In the genomic region with DNA sequence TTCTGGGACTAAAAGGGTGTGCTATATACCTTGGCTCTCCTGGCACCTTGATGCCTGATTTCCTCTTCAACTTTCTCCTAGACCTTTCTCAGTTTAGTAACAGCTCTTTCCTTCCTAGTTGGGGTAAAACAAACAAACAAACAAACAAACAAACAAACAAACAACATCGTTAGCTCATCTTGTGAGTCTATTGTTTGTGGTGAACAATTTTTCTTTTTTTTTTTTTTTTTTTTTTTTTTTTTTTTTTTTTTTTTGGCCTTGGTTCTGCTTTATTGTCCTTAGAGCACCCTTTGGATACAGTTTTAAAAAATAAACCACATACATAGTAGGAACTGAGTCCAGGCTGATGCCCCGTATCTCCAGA, we compare ENCODE assay signal across 13 mouse cellular contexts. TPM values are rescaled to one million over a fixed set of nuclear protein-coding genes. Genes with fewer than 3 reads are reported as not detected.
DNase-seq lines count a peak whose midpoint lies in the region; ATAC-seq and TF ChIP-seq lines count a peak whose summit lies in the region.
"Had no signal": no experiment of that assay in that cellular context is flagged by ENCODE, and none has a peak within 500 bp of the region (broad histone marks: within the 10 kb centered on the region; RNA-seq: fewer than 3 reads in every experiment).

No protein-coding gene starts in this region.

- peaks cover 11% of the 10 kb centered on the region; the same call in 1 of the 2 replicates for H3K4me1 ChIP-seq in hindbrain, embryonic 14.5 days (replicated peaks; ENCODE audit: control insufficient read depth, insufficient read depth, low read length)
- H3K4me1 ChIP-seq in hindbrain, embryonic 10.5 days (replicated peaks), result peaks cover 18% of the 10 kb centered on the region
- no peaks in the 10 kb centered on the region for H3K4me1 ChIP-seq in lung, embryonic 14.5 days (ENCODE audit: insufficient read depth)
- no peaks in the 10 kb centered on the region for H3K4me1 ChIP-seq in lung, adult 2 months (ENCODE audit: control insufficient read depth, insufficient read depth, low read length)
- H3K4me1 ChIP-seq in CH12.LX (ENCODE audit: control insufficient read depth in 1 of 2, insufficient read depth in 2 of 2), result peaks cover 7 to 21% of the 10 kb centered on the region in 2 experiments
- peaks cover 14% of the 10 kb centered on the region for H3K4me1 ChIP-seq in embryonic facial prominence, embryonic 10.5 days

- in situ Hi-C loops in CH12.LX (cut with MboI; ENCODE audit: low pct_ligation_motif_present, low pct_unique_long_range_greater_than_20kb, low sequenced_read_pairs), result no loop called here

- WGBS in hindbrain, embryonic 14.5 days, result 67% methylated on average over 2 of the region's 2 CpGs
- WGBS in hindbrain, embryonic 10.5 days, result 61% methylated on average over 2 of the region's 2 CpGs
- 24% methylated on average over 2 of the region's 2 CpGs for WGBS in lung, embryonic 14.5 days
- WGBS in lung, adult 2 months, result 15% methylated on average over 2 of the region's 2 CpGs
- WGBS in embryonic facial prominence, embryonic 10.5 days, result 68% methylated on average over 2 of the region's 2 CpGs

- no peak for TF ChIP-seq CTCF in lung, embryonic 14.5 days (IDR thresholded peaks at IDR 0.05; ENCODE audit: low read depth)
- TF ChIP-seq CTCF in lung, adult 2 months (IDR thresholded peaks at IDR 0.05; ENCODE audit: insufficient read depth, low read length), result no peak
- TF ChIP-seq CTCF in CH12.LX (conservative IDR thresholded peaks at IDR 0.05 in 1 of 2, IDR thresholded peaks at IDR 0.05 in 1 of 2; ENCODE audit: low read depth in 2 of 2, low read length in 2 of 2), result no peak

- TF ChIP-seq POLR2A in lung, adult 2 months (IDR thresholded peaks at IDR 0.05; ENCODE audit: borderline replicate concordance, extremely low read depth, low read depth, low read length), result no peak
- no peak for TF ChIP-seq POLR2A in CH12.LX (IDR thresholded peaks at IDR 0.05; ENCODE audit: low read depth, low read length)

- no peaks in the 10 kb centered on the region for H3K36me3 ChIP-seq in hindbrain, embryonic 14.5 days (replicated peaks; ENCODE audit: control insufficient read depth, insufficient read depth)
- no peaks in the 10 kb centered on the region for H3K36me3 ChIP-seq in hindbrain, embryonic 10.5 days
- no peaks in the 10 kb centered on the region for H3K36me3 ChIP-seq in lung, embryonic 14.5 days (ENCODE audit: insufficient read depth)
- peaks cover 4 to 11% of the 10 kb centered on the region in 2 experiments for H3K36me3 ChIP-seq in CH12.LX (replicated peaks in 1 of 2; ENCODE audit: control insufficient read depth in 1 of 2, insufficient read depth in 1 of 2, low read length in 1 of 2)
- no peaks in the 10 kb centered on the region for H3K36me3 ChIP-seq in embryonic facial prominence, embryonic 10.5 days (replicated peaks)
- H3K36me3 ChIP-seq: hindbrain, embryonic 15.5 days had no signal

- no peak overlapping the region for H3K27ac ChIP-seq in hindbrain, embryonic 14.5 days
- no peak overlapping the region for H3K27ac ChIP-seq in hindbrain, embryonic 10.5 days
- no peak overlapping the region for H3K27ac ChIP-seq in lung, embryonic 14.5 days (ENCODE audit: low read depth)
- H3K27ac ChIP-seq in CH12.LX (ENCODE audit: insufficient read depth, low read depth), result no peak overlapping the region
- H3K27ac ChIP-seq in embryonic facial prominence, embryonic 10.5 days (replicated peaks), result no peak overlapping the region
- H3K27ac ChIP-seq: forebrain, embryonic 13.5 days; macrophage had no signal

- no peak overlapping the region for H3K4me3 ChIP-seq in hindbrain, embryonic 14.5 days (replicated peaks; ENCODE audit: low read length)
- H3K4me3 ChIP-seq in hindbrain, embryonic 10.5 days, result no peak overlapping the region; the same call in 1 of the 2 replicates
- no peak overlapping the region for H3K4me3 ChIP-seq in lung, embryonic 14.5 days (ENCODE audit: low read depth, low read length)
- no peak overlapping the region for H3K4me3 ChIP-seq in lung, adult 2 months (replicated peaks; ENCODE audit: extremely low read depth, low read depth, low read length)
- H3K4me3 ChIP-seq in CH12.LX (replicated peaks in 1 of 3; ENCODE audit: low read depth in 2 of 3, low read length in 2 of 3, poor library complexity in 1 of 3), result no peak overlapping the region
- H3K4me3 ChIP-seq in embryonic facial prominence, embryonic 10.5 days, result peak overlapping the region; percentile 62; the same call in 1 of the 2 replicates

- H3K9ac ChIP-seq in hindbrain, embryonic 14.5 days, result no peak overlapping the region
- H3K9ac ChIP-seq in lung, embryonic 14.5 days, result no peak overlapping the region
- H3K9ac ChIP-seq in CH12.LX (ENCODE audit: insufficient read depth, low read depth), result no peak overlapping the region

- TF ChIP-seq RAD21 in CH12.LX (IDR thresholded peaks at IDR 0.05; ENCODE audit: low read depth, low read length), result no peak

- H3K79me2 ChIP-seq in CH12.LX (replicated peaks; ENCODE audit: control insufficient read depth, extremely low read depth, insufficient read depth, poor library complexity, severe bottlenecking), result no peaks in the 10 kb centered on the region

- no peak for TF ChIP-seq EP300 in CH12.LX (IDR thresholded peaks at IDR 0.05; ENCODE audit: low read length)

- H3K9me3 ChIP-seq in hindbrain, embryonic 14.5 days (ENCODE audit: control insufficient read depth, low read length), result no peaks in the 10 kb centered on the region
- H3K9me3 ChIP-seq in hindbrain, embryonic 10.5 days, result no peaks in the 10 kb centered on the region
- H3K9me3 ChIP-seq in lung, embryonic 14.5 days (ENCODE audit: low read depth, low read length), result no peaks in the 10 kb centered on the region
- H3K9me3 ChIP-seq in CH12.LX (replicated peaks; ENCODE audit: low read length), result no peaks in the 10 kb centered on the region
- no peaks in the 10 kb centered on the region for H3K9me3 ChIP-seq in embryonic facial prominence, embryonic 10.5 days
- H3K9me3 ChIP-seq: forebrain, embryonic 13.5 days; hindbrain, embryonic 15.5 days had no signal

- ATAC-seq in hindbrain, embryonic 14.5 days (ENCODE audit: low FRiP score), result no peak
- no peak for ATAC-seq in lung, embryonic 14.5 days (ENCODE audit: insufficient read depth)

- peak overlapping the region; percentile 64; the same call in 1 of the 2 replicates for H3K4me2 ChIP-seq in hindbrain, embryonic 14.5 days (replicated peaks)
- peak overlapping the region; percentile 59; the same call in 1 of the 2 replicates for H3K4me2 ChIP-seq in lung, embryonic 14.5 days
- no peak overlapping the region for H3K4me2 ChIP-seq in CH12.LX (ENCODE audit: insufficient read depth, low read depth, poor library complexity, severe bottlenecking)

- dilution Hi-C loops in CH12.LX (cut with MboI; ENCODE audit: extremely low pct_ligation_motif_present, extremely low pct_unique_long_range_greater_than_20kb, low sequenced_read_pairs), result no loop called here

- H3K27me3 ChIP-seq in hindbrain, embryonic 14.5 days (ENCODE audit: control insufficient read depth, insufficient read depth, low read length), result no peaks in the 10 kb centered on the region
- H3K27me3 ChIP-seq in hindbrain, embryonic 10.5 days (ENCODE audit: insufficient read depth, poor library complexity, severe bottlenecking), result peaks cover 5% of the 10 kb centered on the region; the same call in 1 of the 2 replicates
- H3K27me3 ChIP-seq in lung, embryonic 14.5 days (ENCODE audit: insufficient read depth, low read length), result no peaks in the 10 kb centered on the region
- H3K27me3 ChIP-seq in CH12.LX (replicated peaks), result no peaks in the 10 kb centered on the region
- 0 out of 2 replicates have a peak, but pooled peaks cover 3% of the 10 kb centered on the region for H3K27me3 ChIP-seq in embryonic facial prominence, embryonic 10.5 days (replicated peaks; ENCODE audit: low read depth, poor library complexity, severe bottlenecking)
- H3K27me3 ChIP-seq: forebrain, embryonic 13.5 days; hindbrain, embryonic 15.5 days had no signal

- DNase-seq in hindbrain, embryonic 14.5 days (ENCODE audit: low spot score), result no peak
- DNase-seq in hindbrain, embryonic 10.5 days (ENCODE audit: low spot score), result no peak
- no peak for DNase-seq in lung, embryonic 14.5 days
- DNase-seq in lung, adult 2 months, result no peak
- DNase-seq in CH12.LX (ENCODE audit: extremely low read depth), result no peak
- no peak for DNase-seq in embryonic facial prominence, embryonic 10.5 days (ENCODE audit: low spot score)
- DNase-seq in urinary bladder, postnatal 36 days (ENCODE audit: low spot score in 2 of 2), result no peak

RNA-seq across cellular contexts. Expression of gene Ttc41, which starts 25.9 kb away (rescaled TPM):
- 0.82 and 2.5 TPM in 2 replicates for polyA plus RNA-seq in hindbrain, embryonic 14.5 days (2014; fragmentation: Nextera tagmentation; extraction: Ambion mirVana)
- polyA plus RNA-seq in hindbrain, embryonic 10.5 days (2016; fragmentation: Nextera tagmentation; extraction: Ambion mirVana), result 2.9 TPM in 2 replicates
- polyA plus RNA-seq in lung, embryonic 14.5 days (2014; fragmentation: Nextera tagmentation; extraction: Ambion mirVana), result 1.3 and 2.0 TPM in 2 replicates
- polyA plus RNA-seq in lung, adult 2 months (2012; rRNA removed), result 0.80 and 1.4 TPM in 2 replicates
- total RNA-seq in CH12.LX (2012; rRNA removed), result 4.0 and 4.4 TPM in 2 replicates
- total RNA-seq in CH12.LX (2014; rRNA removed), result 3.6 and 4.2 TPM in 2 replicates
- polyA plus RNA-seq in CH12.LX (2012; ENCODE audit: insufficient read length, low read depth), result 3.3 and 3.6 TPM in 2 replicates
- polyA plus RNA-seq in embryonic facial prominence, embryonic 10.5 days (2016; fragmentation: Nextera tagmentation; extraction: Ambion mirVana), result 2.2 and 2.9 TPM in 2 replicates

RNA-seq across cellular contexts. Expression of gene Hsp90b1, which starts 26.2 kb away (rescaled TPM):
- polyA plus RNA-seq in hindbrain, embryonic 14.5 days (2014; fragmentation: Nextera tagmentation; extraction: Ambion mirVana), result 252 and 279 TPM in 2 replicates
- polyA plus RNA-seq in hindbrain, embryonic 10.5 days (2016; fragmentation: Nextera tagmentation; extraction: Ambion mirVana), result 412 and 566 TPM in 2 replicates
- polyA plus RNA-seq in lung, embryonic 14.5 days (2014; fragmentation: Nextera tagmentation; extraction: Ambion mirVana), result 592 and 645 TPM in 2 replicates
- 39.1 and 81.4 TPM in 2 replicates for polyA plus RNA-seq in lung, adult 2 months (2012; rRNA removed)
- total RNA-seq in CH12.LX (2012; rRNA removed), result 635 and 991 TPM in 2 replicates
- 799 and 863 TPM in 2 replicates for total RNA-seq in CH12.LX (2014; rRNA removed)
- 1,137 and 1,160 TPM in 2 replicates for polyA plus RNA-seq in CH12.LX (2012; ENCODE audit: insufficient read length, low read depth)
- 594 and 621 TPM in 2 replicates for polyA plus RNA-seq in embryonic facial prominence, embryonic 10.5 days (2016; fragmentation: Nextera tagmentation; extraction: Ambion mirVana)

RNA-seq across cellular contexts. Expression of gene Gm49358, which starts 32.3 kb away (rescaled TPM):
- 0.80 TPM in 1 of 2 replicates, not detected in the other for polyA plus RNA-seq in hindbrain, embryonic 14.5 days (2014; fragmentation: Nextera tagmentation; extraction: Ambion mirVana)
- not detected in 2 replicates for polyA plus RNA-seq in hindbrain, embryonic 10.5 days (2016; fragmentation: Nextera tagmentation; extraction: Ambion mirVana)
- polyA plus RNA-seq in lung, embryonic 14.5 days (2014; fragmentation: Nextera tagmentation; extraction: Ambion mirVana), result 0.24 TPM in 1 of 2 replicates, not detected in the other
- not detected in 2 replicates for polyA plus RNA-seq in lung, adult 2 months (2012; rRNA removed)
- total RNA-seq in CH12.LX (2012; rRNA removed) (1.2 and 2.0 TPM in 2 replicates), CH12.LX (2014; rRNA removed) (not detected in 2 replicates)
- 3.8 TPM in 1 of 2 replicates, not detected in the other for polyA plus RNA-seq in CH12.LX (2012; ENCODE audit: insufficient read length, low read depth)
- polyA plus RNA-seq in embryonic facial prominence, embryonic 10.5 days (2016; fragmentation: Nextera tagmentation; extraction: Ambion mirVana), result not detected in 2 replicates
- total RNA-seq: common myeloid progenitor, adult 5-6 weeks had no signal
- polyA plus RNA-seq: C2C12; forebrain, embryonic 13.5 days; hindbrain, embryonic 15.5 days; stomach, postnatal 0 days had no signal

RNA-seq across cellular contexts. Expression of gene Nt5dc3, which starts 47.3 kb away (rescaled TPM):
- polyA plus RNA-seq in hindbrain, embryonic 14.5 days (2014; fragmentation: Nextera tagmentation; extraction: Ambion mirVana), result 17.3 and 19.3 TPM in 2 replicates
- 0.77 and 1.4 TPM in 2 replicates for polyA plus RNA-seq in hindbrain, embryonic 10.5 days (2016; fragmentation: Nextera tagmentation; extraction: Ambion mirVana)
- 1.5 and 1.9 TPM in 2 replicates for polyA plus RNA-seq in lung, embryonic 14.5 days (2014; fragmentation: Nextera tagmentation; extraction: Ambion mirVana)
- polyA plus RNA-seq in lung, adult 2 months (2012; rRNA removed), result 8.6 and 12.8 TPM in 2 replicates
- total RNA-seq in CH12.LX (2012; rRNA removed), result 4.6 and 7.1 TPM in 2 replicates
- total RNA-seq in CH12.LX (2014; rRNA removed), result 6.0 and 6.5 TPM in 2 replicates
- 15.0 and 15.9 TPM in 2 replicates for polyA plus RNA-seq in CH12.LX (2012; ENCODE audit: insufficient read length, low read depth)
- 0.75 and 0.85 TPM in 2 replicates for polyA plus RNA-seq in embryonic facial prominence, embryonic 10.5 days (2016; fragmentation: Nextera tagmentation; extraction: Ambion mirVana)
